Mouse (Mus musculus) lung, postnatal 4 days (tissue): Measurements from ENCODE around the gene Rorb.

Experiments
- DNase-seq, 2 experiments: peaks; one replicate each; pipeline ENCODE4 v3.0.0; 2021

Rorb gene

GRCm38 (mm10) chr19:19004023-19004656 is 106.9 kb downstream of the Rorb start:
- no peak for DNase-seq

- no peak for DNase-seq
Observed at GRCm38 (mm10) chr19:18998966-18999365, 112.0 kb downstream of the Rorb start.

DNA sequence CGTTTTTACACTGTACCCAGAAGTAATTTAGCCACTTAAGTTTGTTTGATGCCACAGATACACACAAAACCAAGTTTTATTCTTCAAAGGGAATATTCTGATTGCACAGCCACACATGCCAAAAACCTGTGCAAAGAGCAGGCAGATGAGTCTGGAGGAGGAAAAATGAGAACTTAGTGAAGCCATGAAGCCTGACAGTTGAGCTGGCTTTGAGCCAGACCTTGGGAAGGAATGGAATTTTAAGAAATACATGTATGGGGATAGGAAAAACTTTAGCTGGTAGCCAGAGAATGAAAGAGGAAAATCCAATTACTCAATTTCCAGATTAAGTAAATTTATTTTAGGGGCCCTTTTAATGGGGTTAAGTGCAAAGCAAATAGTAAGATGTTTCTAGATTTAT is 113.3 kb downstream of the Rorb start:
- no peak for DNase-seq

- no peak for DNase-seq
Observed at GRCm38 (mm10) chr19:18979996-18980395, 131.0 kb downstream of the Rorb start.

GRCm38 (mm10) chr19:18974796-18975660 is 136.0 kb downstream of the Rorb start:
- DNase-seq, result peak in 1 of 2 experiments; percentile 13

DNA sequence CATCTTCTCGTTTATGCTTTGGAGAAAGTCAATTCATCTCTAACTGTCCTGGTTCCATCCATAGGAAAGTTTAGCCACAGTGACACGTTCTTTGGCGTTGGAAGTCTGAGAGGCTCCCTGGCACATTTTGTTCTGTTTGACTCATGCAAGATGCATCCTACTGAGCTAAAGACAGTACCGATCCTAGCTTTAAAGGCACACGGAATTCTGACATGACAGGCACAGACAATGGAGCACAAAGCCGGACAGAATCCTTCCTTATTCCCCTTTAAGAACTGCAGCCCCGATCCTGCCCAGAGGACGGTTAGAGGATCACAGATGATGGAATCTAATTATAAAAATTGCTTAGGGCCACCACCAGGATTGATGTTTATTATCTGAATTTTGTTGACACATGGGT is 141.6 kb downstream of the Rorb start:
- DNase-seq, result no peak

GRCm38 (mm10) chr19:18967307-18967706 is 143.7 kb downstream of the Rorb start:
- no peak for DNase-seq

- no peak for DNase-seq
Observed at GRCm38 (mm10) chr19:18959862-18960261, 151.1 kb downstream of the Rorb start.

- peak in 1 of 2 experiments; percentile 7 for DNase-seq
Observed at GRCm38 (mm10) chr19:18952806-18953205, 158.2 kb downstream of the Rorb start.

DNA sequence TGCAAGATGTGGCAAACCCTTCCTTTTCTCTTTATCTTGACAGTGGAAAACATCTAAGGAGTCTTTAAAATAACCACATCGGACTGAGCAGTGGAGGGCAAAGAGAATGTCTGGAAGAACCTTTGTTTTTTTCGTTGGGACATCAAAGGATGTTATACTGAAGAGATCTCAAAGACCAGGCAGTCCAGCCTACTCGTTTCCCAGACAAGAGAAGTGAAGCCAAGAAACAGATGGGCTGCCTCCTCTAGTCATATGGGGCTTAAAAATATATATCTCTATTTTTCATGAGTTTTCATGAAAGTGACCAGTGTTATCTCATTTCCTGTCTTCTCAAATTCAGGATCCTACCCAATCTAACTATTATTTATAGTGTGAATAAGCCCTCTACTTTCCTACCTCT is 163.8 kb downstream of the Rorb start:
- DNase-seq, result no peak

- DNase-seq, result no peak
Observed at GRCm38 (mm10) chr19:18945265-18945664, 165.7 kb downstream of the Rorb start.

DNA sequence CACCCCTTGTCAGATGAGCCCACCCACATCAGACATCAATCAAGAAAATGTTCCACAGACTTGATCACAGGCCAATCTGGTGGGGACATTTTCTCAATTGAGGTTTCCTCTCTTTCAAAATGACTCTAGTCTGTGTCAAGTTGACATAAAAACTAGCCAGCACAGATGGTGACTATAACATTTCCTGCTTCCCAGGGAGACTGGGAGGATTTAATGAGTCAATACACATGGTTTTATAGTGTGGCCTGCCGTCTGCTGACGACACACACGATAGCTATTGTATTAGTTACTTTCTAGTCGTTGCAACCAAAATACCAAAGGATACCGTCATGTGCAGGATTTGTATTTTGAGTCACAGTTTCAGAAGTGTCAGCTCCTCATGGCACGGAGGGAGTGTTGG is 169.6 kb downstream of the Rorb start:
- DNase-seq, result no peak

DNA sequence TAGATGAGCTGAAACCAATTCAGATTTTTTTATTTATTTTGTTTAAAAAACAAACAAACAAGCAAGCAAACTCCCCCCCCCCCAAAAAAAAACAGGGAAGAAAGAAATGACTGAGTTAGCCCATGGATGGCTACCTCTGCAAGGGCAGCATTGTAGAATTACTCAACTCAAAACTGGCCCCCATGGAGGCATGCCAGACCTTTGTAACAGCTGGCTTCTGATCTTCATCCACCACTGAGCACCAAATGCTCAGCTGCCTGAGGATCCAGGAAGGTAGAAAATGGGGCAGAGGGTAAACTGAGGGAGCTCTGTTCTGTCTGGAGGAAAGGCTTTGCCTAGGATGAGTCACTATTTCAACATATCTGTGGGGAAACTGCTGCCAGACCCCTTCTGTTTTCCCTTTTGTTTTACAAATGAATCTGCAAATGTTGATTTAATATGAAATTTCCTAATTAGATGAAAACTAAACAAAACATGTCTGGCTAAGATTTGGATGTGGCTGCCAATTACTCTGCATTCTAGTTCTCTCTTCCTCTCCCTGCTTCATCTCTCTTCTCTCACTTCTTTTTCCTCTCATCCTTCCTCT is 199.1 kb downstream of the Rorb start:
- DNase-seq, result no peak

- DNase-seq, result no peak
Observed at GRCm38 (mm10) chr19:18909641-18910040, 201.4 kb downstream of the Rorb start.

GRCm38 (mm10) chr19:18905511-18905910 is 205.5 kb downstream of the Rorb start:
- DNase-seq, result no peak

GRCm38 (mm10) chr19:18902694-18903067 is 208.3 kb downstream of the Rorb start:
- DNase-seq, result no peak

- no peak for DNase-seq
Observed at GRCm38 (mm10) chr19:18902041-18902693, 208.8 kb downstream of the Rorb start.

- DNase-seq, result no peak
Observed at GRCm38 (mm10) chr19:18898238-18898637, 212.8 kb downstream of the Rorb start.

GRCm38 (mm10) chr19:18890216-18890615 is 220.8 kb downstream of the Rorb start:
- DNase-seq, result no peak

- DNase-seq, result no peak
Observed at GRCm38 (mm10) chr19:18889632-18890031, 221.4 kb downstream of the Rorb start.

- no peak for DNase-seq
Observed at GRCm38 (mm10) chr19:18889117-18889627, 221.8 kb downstream of the Rorb start.

- no peak for DNase-seq
Observed at GRCm38 (mm10) chr19:18888491-18889116, 222.4 kb downstream of the Rorb start.
